Mouse (Mus musculus): ENCODE measurements around the gene Fdxr.

DNA sequence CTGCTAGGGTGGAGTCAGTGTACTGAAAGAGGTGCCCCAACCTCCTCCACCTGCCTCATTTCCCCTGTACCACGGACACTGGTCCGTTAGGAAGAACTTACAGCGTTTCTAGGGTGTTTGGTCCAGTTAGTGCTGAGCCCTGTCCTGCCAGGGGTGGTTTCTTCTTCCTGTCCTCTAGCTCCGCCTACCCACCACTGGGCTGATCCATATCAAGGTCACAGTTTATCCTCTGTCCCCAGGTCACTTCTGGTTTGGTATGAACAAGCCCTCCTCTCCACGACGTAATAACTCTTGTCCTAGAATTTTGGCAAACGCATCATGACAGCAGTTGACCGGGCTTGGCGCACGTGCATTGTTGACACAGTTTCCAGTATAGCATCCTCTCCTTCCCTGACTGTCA lies 57.2 kb downstream of the Fdxr start:
- TF ChIP-seq CTCF (IDR thresholded peaks at IDR 0.05; ENCODE audit: low read depth) (no peak), EP300 (IDR thresholded peaks at IDR 0.05; ENCODE audit: low read depth) (no peak)

Measured in liver, embryonic 14.5 days (tissue).